Mouse (Mus musculus) kidney, postnatal 0 days (tissue): ENCODE results near the gene Lrrc75b. TPM values are rescaled to one million over a fixed set of nuclear protein-coding genes. Genes with fewer than 3 reads are reported as not detected.

Experiments
- ATAC-seq: fragments of 200-750 bp; cut with Nextera tagmentation; replicated peaks from 2 replicates; pipeline ENCODE4 v1.8.0; 2017; ENCODE audit warnings: low read depth, moderate number of reproducible peaks, moderate TSS enrichment, moderate library complexity; ENCODE audit not compliant: low FRiP score
- DNase-seq: peaks from one replicate; pipeline ENCODE4 v3.0.0-alpha.2; 2016; ENCODE audit warnings: low spot score
- H3K27ac ChIP-seq: fragments of 300-500 bp; sonication (generic); 2 replicates; pipeline ENCODE4 v1.5.1; 2014; ENCODE audit warnings: mild to moderate bottlenecking
- H3K27me3 ChIP-seq: fragments of 300-500 bp; sonication (generic); 2 replicates; pipeline ENCODE4 v1.6.1; 2014; ENCODE audit warnings: low read length, mixed read lengths; ENCODE audit not compliant: insufficient read depth
- H3K36me3 ChIP-seq: fragments of 300-500 bp; sonication (generic); 2 replicates; pipeline ENCODE4 v1.6.1; 2014; ENCODE audit warnings: low read length, mixed read lengths; ENCODE audit not compliant: insufficient read depth
- H3K4me1 ChIP-seq: fragments of 300-500 bp; sonication (generic); replicated peaks from 2 replicates; pipeline ENCODE4 v1.6.1; 2014; ENCODE audit warnings: antibody characterized with exemption, low read length, mixed read lengths; ENCODE audit not compliant: insufficient read depth
- H3K4me2 ChIP-seq: fragments of 300-500 bp; sonication (generic); 2 replicates; pipeline ENCODE4 v1.6.1; 2014; ENCODE audit warnings: mild to moderate bottlenecking, low read length, moderate library complexity, mixed read lengths
- H3K4me3 ChIP-seq: fragments of 300-500 bp; sonication (generic); replicated peaks from 2 replicates; pipeline ENCODE4 v1.5.1; 2014; ENCODE audit warnings: low read depth, low read length
- H3K9ac ChIP-seq: fragments of 300-500 bp; sonication (generic); 2 replicates; pipeline ENCODE4 v1.6.1; 2014; ENCODE audit warnings: low read depth, low read length
- H3K9me3 ChIP-seq: fragments of 300-500 bp; sonication (generic); replicated peaks from 2 replicates; pipeline ENCODE4 v1.6.1; 2016; ENCODE audit warnings: low read length, inconsistent platforms, mixed read lengths
- CTCF ChIP-seq: IDR thresholded peaks from 2 replicates; pipeline ENCODE4 v1.5.1; 2016; ENCODE audit warnings: antibody characterized with exemption, low read depth, mild to moderate bottlenecking, moderate library complexity
- WGBS: fragments of 180-500 bp; shearing (Covaris S2); extraction: QIAGEN DNeasy Blood & Tissue Kit; methylation state at CpG from one replicate; pipeline ENCODE4 v1.1.7; 2014; 5-methylcytosine and 5-hydroxymethylcytosine counted together
- polyA plus RNA-seq: library from polyadenylated mRNA; unstranded; fragments of >200 nt; fragmentation: Nextera tagmentation; extraction: Ambion mirVana; gene quantifications from 2 replicates; pipeline ENCODE4 v1.2.1, GENCODE M21; 2015

The Lrrc75b gene
- polyA plus RNA-seq, 1 experiment from 2014 or later: 2.7 TPM

DNA sequence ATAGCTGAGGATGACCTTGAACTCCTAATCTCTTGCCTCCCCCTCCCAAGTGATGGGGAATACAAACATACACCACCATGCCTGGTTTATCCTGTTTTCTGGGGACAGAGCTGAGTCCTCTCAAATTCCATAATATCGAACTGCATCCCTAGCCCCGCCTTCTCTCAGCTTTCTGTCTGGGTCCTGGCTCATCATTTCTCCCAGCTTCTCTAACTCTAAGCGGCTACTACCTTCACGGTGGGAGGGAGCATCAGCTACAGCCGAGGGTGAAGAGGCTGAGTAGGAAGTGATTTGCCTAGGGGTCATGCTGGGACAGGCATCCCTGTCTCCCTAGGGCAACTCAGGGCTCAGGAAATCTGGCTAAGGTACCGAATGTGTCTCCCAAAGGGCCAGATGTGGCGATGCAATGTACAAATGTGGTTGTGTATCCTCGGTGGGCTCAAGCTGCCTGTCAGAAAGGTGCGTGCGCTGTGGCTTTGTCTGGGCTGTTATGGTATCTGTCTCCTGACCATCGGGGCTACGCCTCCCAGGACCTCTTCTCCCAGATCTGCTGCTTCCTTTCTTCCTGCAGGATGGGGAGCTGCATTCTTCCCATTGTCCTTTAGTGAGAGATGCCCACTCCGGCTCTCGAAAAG, 972 bp downstream of the Lrrc75b start:
- Histone ChIP-seq H3K9ac (peak overlapping the region; percentile 75), H3K4me1 (peaks cover 18% of the 10 kb centered on the region), H3K4me2 (peak overlapping the region; percentile 100), H3K27ac (no peak overlapping the region), H3K9me3 (no peaks in the 10 kb centered on the region), H3K4me3 (peak overlapping the region; percentile 58), H3K36me3 (no peaks in the 10 kb centered on the region), H3K27me3 (0 out of 2 replicates have a peak, but pooled peaks cover 3% of the 10 kb centered on the region)
- no peak for TF ChIP-seq CTCF
- 7% methylated on average over 14 of the region's 14 CpGs for WGBS
- DNase-seq (no peak), ATAC-seq (no peak)

DNA sequence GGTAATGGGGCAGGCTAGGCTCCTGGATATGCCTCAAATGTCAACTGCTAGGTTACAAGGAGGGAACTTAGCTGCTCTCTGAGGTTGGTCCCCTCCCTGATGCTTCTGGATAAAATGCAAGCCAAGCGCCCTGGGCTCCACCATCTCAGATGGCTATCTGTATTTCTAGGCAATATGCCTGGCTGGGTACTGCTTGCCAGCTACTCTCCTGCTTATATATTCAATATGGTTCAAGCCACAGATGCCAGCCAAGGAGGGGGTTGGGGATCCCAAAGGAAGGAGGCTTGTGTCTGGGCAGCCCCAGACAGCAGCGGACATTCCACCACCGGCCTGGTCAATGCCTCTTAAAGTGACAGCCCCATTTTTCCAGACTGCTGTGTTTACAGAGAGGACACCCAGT, 1.6 kb downstream of the Lrrc75b start:
- no peak overlapping the region for H3K4me3 ChIP-seq
- peaks cover 18% of the 10 kb centered on the region for H3K4me1 ChIP-seq
- H3K9me3 ChIP-seq: no peaks in the 10 kb centered on the region
- no peak for ATAC-seq
- no peak overlapping the region; the same call in 1 of the 2 replicates for H3K4me2 ChIP-seq
- no peak for TF ChIP-seq CTCF
- no peak overlapping the region for H3K9ac ChIP-seq
- H3K27me3 ChIP-seq: 0 out of 2 replicates have a peak, but pooled peaks cover 3% of the 10 kb centered on the region
- H3K27ac ChIP-seq: 0 out of 2 replicates have a peak overlapping the region, but pooled peaks have one; percentile 2
- H3K36me3 ChIP-seq: no peaks in the 10 kb centered on the region
- peak; percentile 6 for DNase-seq
- WGBS: 28% methylated on average over 3 of the region's 3 CpGs

DNA sequence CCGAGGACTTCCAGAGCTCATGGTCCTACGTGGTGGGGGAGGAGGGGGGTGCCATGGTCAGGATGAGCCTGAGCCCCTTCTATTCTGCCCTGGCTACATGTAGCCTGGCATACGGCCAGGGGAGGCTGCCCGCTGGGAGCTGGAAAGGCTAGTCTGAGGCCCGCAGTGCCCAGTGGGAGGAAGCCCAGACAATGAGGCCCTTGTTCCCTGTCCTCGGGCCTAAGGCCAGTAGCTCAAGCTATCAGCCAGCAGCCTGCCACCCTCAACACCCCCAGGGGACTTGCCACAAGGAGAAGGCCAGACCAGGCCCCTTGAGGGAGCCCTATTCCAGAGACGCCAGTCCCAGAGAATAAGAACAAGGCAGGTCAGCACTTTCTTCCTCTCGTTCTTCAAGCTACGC, 4.1 kb downstream of the Lrrc75b start:
- no peak for TF ChIP-seq CTCF
- ATAC-seq (no peak; the same call in 1 of the 2 replicates), DNase-seq (no peak)
- H3K4me3 ChIP-seq: no peak overlapping the region
- H3K4me2 ChIP-seq: no peak overlapping the region
- H3K9ac ChIP-seq: no peak overlapping the region
- H3K27ac ChIP-seq: peak overlapping the region; percentile 77
- H3K27me3 ChIP-seq: 0 out of 2 replicates have a peak, but pooled peaks cover 3% of the 10 kb centered on the region
- H3K4me1 ChIP-seq: peaks cover 24% of the 10 kb centered on the region
- WGBS: 54% methylated on average over 9 of the region's 9 CpGs
- no peaks in the 10 kb centered on the region for H3K36me3 ChIP-seq
- H3K9me3 ChIP-seq: no peaks in the 10 kb centered on the region

- Histone ChIP-seq H3K9me3 (no peaks in the 10 kb centered on the region), H3K4me2 (no peak overlapping the region), H3K9ac (no peak overlapping the region), H3K27me3 (0 out of 2 replicates have a peak, but pooled peaks cover 3% of the 10 kb centered on the region), H3K36me3 (no peaks in the 10 kb centered on the region), H3K4me3 (no peak overlapping the region), H3K27ac (peak overlapping the region; percentile 77), H3K4me1 (peaks cover 24% of the 10 kb centered on the region)
- no peak for DNase-seq
- WGBS: 77% methylated on average over 6 of the region's 6 CpGs
- TF ChIP-seq CTCF: no peak
- ATAC-seq: no peak
These were observed 4.6 kb downstream of the Lrrc75b start for GRCm38 (mm10) chr10:75555557-75555956.

DNA sequence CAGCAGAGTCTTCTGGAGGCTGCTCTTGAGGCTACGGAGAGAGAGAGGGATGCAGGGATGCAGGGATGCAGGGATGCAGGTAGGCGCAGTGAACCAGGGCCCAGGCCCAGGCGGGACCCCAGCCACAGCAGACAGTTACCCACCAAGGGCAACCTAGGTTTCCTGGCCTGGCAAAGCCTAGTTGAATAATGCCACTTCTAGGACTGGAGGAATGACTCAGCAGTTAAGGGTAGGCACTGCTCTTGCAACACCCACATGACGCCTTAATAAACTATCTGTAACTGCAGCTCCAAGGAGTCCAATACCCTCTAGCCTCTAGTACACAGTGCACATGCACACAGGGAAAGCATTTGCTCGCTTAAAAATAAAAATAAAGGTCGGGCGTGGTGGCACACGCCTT, 6.0 kb downstream of the Lrrc75b start:
- no peak overlapping the region for H3K27ac ChIP-seq
- no peak overlapping the region for H3K4me3 ChIP-seq
- H3K4me1 ChIP-seq: peaks cover 21% of the 10 kb centered on the region
- no peak for TF ChIP-seq CTCF
- WGBS: 90% methylated on average over 8 of the region's 8 CpGs
- no peaks in the 10 kb centered on the region for H3K9me3 ChIP-seq
- no peak overlapping the region for H3K4me2 ChIP-seq
- H3K27me3 ChIP-seq: 0 out of 2 replicates have a peak, but pooled peaks cover 3% of the 10 kb centered on the region
- no peak overlapping the region for H3K9ac ChIP-seq
- DNase-seq: no peak
- H3K36me3 ChIP-seq: no peaks in the 10 kb centered on the region
- ATAC-seq: no peak

GRCm38 (mm10) chr10:75552701-75553450, 7.3 kb downstream of the Lrrc75b start:
- no peak overlapping the region for H3K4me3 ChIP-seq
- TF ChIP-seq CTCF: no peak
- WGBS: 57% methylated on average over 13 of the region's 13 CpGs
- no peak overlapping the region for H3K4me2 ChIP-seq
- no peak overlapping the region for H3K27ac ChIP-seq
- peak; percentile 14; the same call in 1 of the 2 replicates for ATAC-seq
- H3K4me1 ChIP-seq: peaks cover 16% of the 10 kb centered on the region; the same call in 1 of the 2 replicates
- peak; percentile 30 for DNase-seq
- H3K27me3 ChIP-seq: no peaks in the 10 kb centered on the region
- H3K9ac ChIP-seq: no peak overlapping the region
- H3K36me3 ChIP-seq: no peaks in the 10 kb centered on the region
- H3K9me3 ChIP-seq: no peaks in the 10 kb centered on the region
